Mouse (Mus musculus) testis, adult 2 months (tissue): ENCODE data around the gene Grin3b. TPM values are rescaled to one million over a fixed set of nuclear protein-coding genes. Genes with fewer than 3 reads are reported as not detected.

Experiments used
- H3K27ac ChIP-seq: fragments of 200-500 bp; 2 replicates; pipeline ENCODE4 v1.5.1; 2012; ENCODE audit warnings: low read depth, low read length; ENCODE audit not compliant: control insufficient read depth, insufficient read depth
- H3K27me3 ChIP-seq: fragments of 200-500 bp; 2 replicates; pipeline ENCODE4 v1.6.1; 2012; ENCODE audit warnings: mild to moderate bottlenecking, low read length, moderate library complexity; ENCODE audit not compliant: control insufficient read depth, insufficient read depth
- H3K36me3 ChIP-seq: fragments of 200-500 bp; 2 replicates; pipeline ENCODE4 v1.6.1; 2012; ENCODE audit warnings: mild to moderate bottlenecking, low read length; ENCODE audit not compliant: control insufficient read depth, insufficient read depth
- H3K4me1 ChIP-seq: fragments of 200-500 bp; 2 replicates; pipeline ENCODE4 v1.6.1; 2012; ENCODE audit warnings: low read length; ENCODE audit not compliant: control insufficient read depth, insufficient read depth
- H3K4me3 ChIP-seq: fragments of 200-500 bp; 2 replicates; pipeline ENCODE4 v1.5.1; 2012; ENCODE audit warnings: low read depth, mild to moderate bottlenecking, low read length, moderate library complexity, mixed read lengths; ENCODE audit not compliant: control insufficient read depth
- CTCF ChIP-seq: fragments of 200-500 bp; IDR thresholded peaks from 2 replicates; pipeline ENCODE4 v1.5.1; 2012; ENCODE audit warnings: low read depth, mild to moderate bottlenecking, inconsistent platforms, low read length, moderate library complexity; ENCODE audit not compliant: control insufficient read depth, insufficient read depth, insufficient replicate concordance
- POLR2A ChIP-seq: fragments of 200-500 bp; IDR thresholded peaks from 2 replicates; pipeline ENCODE4 v1.6.1; 2012; ENCODE audit warnings: low read depth, mild to moderate bottlenecking, inconsistent platforms, low read length, moderate library complexity; ENCODE audit not compliant: control insufficient read depth
- polyA plus RNA-seq: library from polyadenylated mRNA; depleted of rRNA; stranded (reverse); fragments of >200 nt; gene quantifications from 2 replicates; pipeline ENCODE4 v1.2.3, GENCODE M21; 2012

Grin3b gene
- polyA plus RNA-seq, 1 experiment, result 17.4 TPM

DNA sequence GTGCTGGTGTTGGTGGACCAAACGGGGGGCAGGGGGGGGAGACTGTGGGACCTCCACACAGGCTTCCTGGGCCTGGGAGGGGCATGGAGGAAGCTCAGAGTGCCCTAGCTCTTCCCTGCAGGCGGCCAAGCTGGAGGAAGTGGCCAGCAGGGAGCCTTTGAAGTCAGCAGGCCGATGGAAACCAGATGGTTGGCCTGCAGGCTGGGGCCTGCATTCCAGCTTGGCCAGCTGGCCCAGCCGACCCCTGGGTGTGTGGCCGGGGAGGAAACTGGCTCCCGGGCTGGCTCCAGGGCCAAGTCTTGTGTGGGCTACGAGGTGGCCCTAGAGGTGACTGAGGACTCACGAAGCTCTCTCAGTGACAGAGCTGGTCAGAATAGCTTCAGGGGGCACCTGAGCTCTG is 37.8 kb upstream of the Grin3b start:
- Histone ChIP-seq H3K4me3 (peak overlapping the region; percentile 83), H3K36me3 (no peaks in the 10 kb centered on the region), H3K27me3 (no peaks in the 10 kb centered on the region), H3K27ac (no peak overlapping the region), H3K4me1 (peaks cover 38% of the 10 kb centered on the region)
- TF ChIP-seq POLR2A, result no peak
- no peak for TF ChIP-seq CTCF

DNA sequence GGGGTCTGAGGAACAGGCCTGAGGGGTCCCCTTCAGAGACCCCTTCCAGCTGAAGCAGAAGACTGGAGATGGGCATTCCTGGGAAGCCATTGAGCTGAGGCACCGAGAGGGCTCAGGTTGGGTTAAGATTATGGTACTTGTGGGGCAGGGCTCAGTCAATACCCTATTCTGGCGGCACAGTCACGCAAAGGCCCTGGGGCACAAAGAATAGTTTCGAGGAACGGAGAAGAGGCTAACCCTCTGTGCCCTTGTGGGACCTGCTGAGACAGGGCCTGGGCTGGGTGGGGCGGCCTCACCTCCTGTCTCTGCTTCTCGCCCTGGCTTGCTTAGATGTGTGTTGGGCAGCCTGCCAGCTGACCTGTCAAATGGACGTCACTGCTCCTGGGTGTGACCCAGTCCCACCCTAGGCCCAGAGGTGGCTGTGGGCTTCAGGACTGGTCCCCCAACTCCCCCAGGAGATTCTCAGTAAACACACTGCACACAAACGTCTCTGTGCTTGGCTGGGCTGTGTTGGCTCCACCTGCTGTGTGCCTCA is 37.3 kb upstream of the Grin3b start:
- no peaks in the 10 kb centered on the region for H3K36me3 ChIP-seq
- no peak for TF ChIP-seq POLR2A
- no peak for TF ChIP-seq CTCF
- H3K27ac ChIP-seq, result no peak overlapping the region
- no peaks in the 10 kb centered on the region for H3K27me3 ChIP-seq
- peak overlapping the region; percentile 7 for H3K4me3 ChIP-seq
- peaks cover 33% of the 10 kb centered on the region for H3K4me1 ChIP-seq

DNA sequence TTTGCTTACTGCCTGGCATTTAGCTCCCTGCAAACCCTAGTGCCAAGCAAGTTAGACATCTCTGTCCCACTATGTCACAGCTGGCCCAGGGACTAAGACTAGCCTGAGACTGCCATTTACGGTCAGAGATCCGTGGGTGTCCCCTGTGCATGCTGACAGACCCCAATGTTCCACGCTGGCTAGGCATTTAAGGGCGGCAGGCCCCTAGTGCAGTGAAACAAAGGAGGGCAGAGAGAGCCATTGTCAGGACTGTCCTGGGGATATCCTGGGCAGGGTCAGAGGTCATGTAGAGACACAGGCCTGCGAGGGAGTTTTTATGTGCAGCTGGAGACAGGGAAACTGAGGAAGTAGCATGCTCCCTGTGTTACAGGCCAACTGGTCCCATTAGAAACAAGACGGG is 36.7 kb upstream of the Grin3b start:
- Histone ChIP-seq H3K27me3 (no peaks in the 10 kb centered on the region), H3K4me3 (peak overlapping the region; percentile 7; the same call in 1 of the 2 replicates), H3K27ac (no peak overlapping the region), H3K36me3 (no peaks in the 10 kb centered on the region), H3K4me1 (peaks cover 33% of the 10 kb centered on the region)
- TF ChIP-seq CTCF (no peak), POLR2A (no peak)

DNA sequence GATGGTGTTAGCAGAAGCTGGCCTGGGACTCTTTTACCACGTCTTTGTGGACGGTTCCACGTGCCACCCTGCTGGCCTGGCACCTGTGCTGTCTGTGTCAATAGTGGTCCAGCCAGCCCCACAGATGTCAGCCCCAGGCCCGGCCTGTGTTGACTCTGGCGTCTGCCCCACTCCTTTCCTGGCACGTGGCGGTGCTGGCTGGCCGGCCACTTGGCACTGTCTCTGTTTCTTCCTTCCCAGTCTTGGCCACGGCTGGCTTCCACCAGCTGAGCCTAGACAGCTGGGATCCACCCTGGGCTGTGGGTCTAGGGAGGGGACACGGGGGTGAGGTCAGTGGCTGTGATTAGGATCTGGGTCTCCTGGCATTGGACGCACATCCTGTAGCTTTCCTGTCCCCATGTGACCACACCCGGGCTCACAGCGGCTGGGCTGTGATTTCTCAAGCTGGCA is 36.2 kb upstream of the Grin3b start:
- TF ChIP-seq CTCF (no peak), POLR2A (no peak)
- H3K4me1 ChIP-seq, result peaks cover 31% of the 10 kb centered on the region
- no peak overlapping the region for H3K27ac ChIP-seq
- no peaks in the 10 kb centered on the region for H3K36me3 ChIP-seq
- H3K27me3 ChIP-seq, result no peaks in the 10 kb centered on the region
- H3K4me3 ChIP-seq, result no peak overlapping the region

DNA sequence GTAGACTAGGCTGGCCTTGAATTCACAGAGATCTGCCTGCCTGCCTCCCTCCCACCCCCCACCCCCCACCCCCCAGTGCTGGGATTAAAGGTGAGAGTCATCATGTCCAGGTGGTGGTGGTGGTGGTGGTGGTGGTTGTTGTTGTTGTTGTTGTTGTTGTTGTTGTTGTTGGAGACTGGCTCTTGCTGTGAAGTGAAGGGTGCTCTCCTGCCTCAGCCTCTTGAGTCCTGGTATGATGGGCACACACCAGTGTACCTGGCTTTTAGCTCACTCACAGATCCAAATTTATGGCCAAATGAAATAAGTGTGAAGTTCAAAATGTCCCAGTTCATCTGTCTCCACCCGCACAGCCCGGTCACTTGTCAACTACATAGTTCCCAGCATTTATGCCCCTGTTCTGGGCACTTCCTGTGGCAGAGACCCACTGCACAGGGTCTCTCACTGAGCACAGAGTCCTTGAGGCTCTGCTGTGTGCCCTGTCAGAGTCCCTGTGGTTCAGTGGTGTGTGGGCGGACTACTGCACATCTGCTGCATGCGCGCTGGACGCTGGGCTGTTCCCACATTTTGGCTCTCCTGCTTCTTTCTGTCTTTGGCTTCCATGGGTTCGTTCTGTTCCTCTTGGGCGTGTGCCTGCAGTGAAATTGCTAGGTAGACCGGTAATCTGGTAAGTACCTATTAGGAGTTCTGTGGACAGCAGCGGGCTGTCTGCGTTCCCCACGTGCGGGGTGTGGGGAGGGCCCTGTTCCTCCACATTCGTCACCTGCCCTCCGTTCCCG is 35.5 kb upstream of the Grin3b start:
- Histone ChIP-seq H3K36me3 (no peaks in the 10 kb centered on the region), H3K27ac (no peak overlapping the region), H3K4me3 (no peak overlapping the region), H3K27me3 (no peaks in the 10 kb centered on the region), H3K4me1 (peaks cover 29% of the 10 kb centered on the region)
- no peak for TF ChIP-seq CTCF
- no peak for TF ChIP-seq POLR2A

DNA sequence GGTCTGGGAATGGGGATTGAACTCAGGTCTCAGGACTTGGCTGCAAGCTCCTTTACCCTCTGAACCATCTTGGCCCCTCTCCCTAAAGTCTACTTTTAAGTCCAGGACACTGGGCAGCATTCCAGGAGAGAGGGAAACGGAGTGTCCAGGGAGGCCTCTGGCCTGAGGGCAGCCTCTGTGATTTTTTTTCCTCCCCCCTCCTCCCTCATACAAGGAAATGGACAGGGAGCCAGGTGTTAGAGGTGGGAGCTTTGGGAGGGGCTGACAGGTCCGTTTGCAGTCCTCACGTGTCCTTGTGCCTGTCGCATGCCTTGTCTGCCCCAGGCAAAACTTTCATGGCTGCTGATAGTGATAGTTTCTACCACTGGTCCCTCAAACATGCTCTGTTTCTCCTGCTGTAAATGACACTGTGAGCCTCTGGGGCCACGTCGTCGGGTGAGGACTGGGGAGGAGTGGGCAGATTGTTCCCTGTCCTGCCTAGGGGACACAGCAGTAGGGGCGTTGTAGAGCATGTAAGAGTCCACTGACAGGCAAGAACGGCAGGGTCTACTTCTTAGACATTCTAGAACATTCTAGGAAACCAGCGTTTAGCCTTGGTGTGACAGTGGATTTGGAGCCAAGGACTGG is 34.1 kb upstream of the Grin3b start:
- TF ChIP-seq CTCF, result no peak
- TF ChIP-seq POLR2A, result no peak
- Histone ChIP-seq H3K27me3 (no peaks in the 10 kb centered on the region), H3K36me3 (no peaks in the 10 kb centered on the region), H3K27ac (no peak overlapping the region), H3K4me1 (peaks cover 29% of the 10 kb centered on the region), H3K4me3 (no peak overlapping the region)

DNA sequence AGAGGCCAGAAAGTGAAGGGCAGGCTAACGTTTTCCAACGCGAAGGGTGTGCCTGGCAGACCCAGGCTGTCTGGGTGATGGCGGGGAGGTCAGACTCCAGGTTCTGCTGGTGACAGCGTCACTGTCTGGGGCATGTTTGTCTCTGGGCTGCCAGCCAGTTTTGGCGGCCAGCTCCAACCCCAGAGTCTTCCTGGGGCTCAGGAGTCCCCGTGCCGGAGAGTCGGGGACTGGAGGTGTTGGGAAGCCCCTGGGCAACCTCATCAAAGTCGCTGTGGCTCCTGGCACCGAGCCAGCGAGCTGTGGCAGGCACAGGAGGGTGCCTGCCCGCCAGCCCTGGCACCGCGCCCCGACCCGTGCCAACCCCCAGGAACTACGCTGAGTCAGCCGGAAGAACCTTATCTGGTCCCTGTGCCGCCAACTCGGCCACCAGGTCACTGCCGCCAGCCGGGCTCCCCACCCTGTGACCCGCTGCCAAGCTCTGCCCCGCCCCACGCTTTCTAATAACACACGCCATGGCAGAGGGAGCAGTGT is 33.5 kb upstream of the Grin3b start:
- TF ChIP-seq CTCF, result no peak
- TF ChIP-seq POLR2A, result no peak
- H3K36me3 ChIP-seq, result no peaks in the 10 kb centered on the region
- H3K27ac ChIP-seq, result no peak overlapping the region
- peaks cover 29% of the 10 kb centered on the region for H3K4me1 ChIP-seq
- no peaks in the 10 kb centered on the region for H3K27me3 ChIP-seq
- no peak overlapping the region for H3K4me3 ChIP-seq
